Mouse (Mus musculus) intestine, postnatal 0 days (tissue): ENCODE measurements around the gene Vipas39. TPM values are rescaled to one million over a fixed set of nuclear protein-coding genes. Genes with fewer than 3 reads are reported as not detected.
"Not testable (repeated sequence)": the region's sequence is repeated elsewhere in the genome, so short reads cannot be mapped to it uniquely, and the experiment has no call there.

ENCODE experiments used
- ATAC-seq: fragments of 200-750 bp; cut with Nextera tagmentation; 2 replicates; pipeline ENCODE4 v1.8.0; 2017; ENCODE audit warnings: mild to moderate bottlenecking, moderate TSS enrichment, moderate library complexity
- H3K27ac ChIP-seq: fragments of 300-500 bp; sonication (generic); 2 replicates; pipeline ENCODE4 v1.5.1; 2014; ENCODE audit warnings: mild to moderate bottlenecking, low read depth, low read length, moderate library complexity
- H3K27me3 ChIP-seq: fragments of 300-500 bp; sonication (generic); replicated peaks from 2 replicates; pipeline ENCODE4 v1.6.1; 2014; ENCODE audit warnings: low read length, mixed read lengths; ENCODE audit not compliant: control insufficient read depth, insufficient read depth
- H3K36me3 ChIP-seq: fragments of 300-500 bp; sonication (generic); 2 replicates; pipeline ENCODE4 v1.6.1; 2014; ENCODE audit warnings: mild to moderate bottlenecking, moderate library complexity; ENCODE audit not compliant: control insufficient read depth, insufficient read depth
- H3K4me1 ChIP-seq: fragments of 300-500 bp; sonication (generic); replicated peaks from 2 replicates; pipeline ENCODE4 v1.6.1; 2014; ENCODE audit warnings: antibody characterized with exemption, low read length, mixed read lengths; ENCODE audit not compliant: control insufficient read depth, insufficient read depth
- H3K4me2 ChIP-seq: fragments of 300-500 bp; sonication (generic); replicated peaks from 2 replicates; pipeline ENCODE4 v1.6.1; 2014; ENCODE audit warnings: low read depth, mild to moderate bottlenecking, moderate library complexity
- H3K4me3 ChIP-seq: fragments of 300-500 bp; sonication (generic); 2 replicates; pipeline ENCODE4 v1.5.1; 2014; ENCODE audit warnings: low read depth, low read length
- H3K9ac ChIP-seq: fragments of 300-500 bp; sonication (generic); 2 replicates; pipeline ENCODE4 v1.6.1; 2014; ENCODE audit warnings: mild to moderate bottlenecking, low read depth, low read length
- H3K9me3 ChIP-seq: fragments of 300-500 bp; sonication (generic); 2 replicates; pipeline ENCODE4 v1.6.1; 2016; ENCODE audit warnings: mixed run types; ENCODE audit not compliant: control insufficient read depth
- CTCF ChIP-seq: sonication (generic); IDR thresholded peaks from 2 replicates; pipeline ENCODE4 v1.5.1; 2016; ENCODE audit warnings: low read depth, mild to moderate bottlenecking, control low read depth, antibody characterized with exemption, moderate library complexity
- WGBS: fragments of 180-500 bp; shearing (Covaris S2); extraction: QIAGEN DNeasy Blood & Tissue Kit; methylation state at CpG from one replicate; pipeline ENCODE4 v1.1.7; 2014; 5-methylcytosine and 5-hydroxymethylcytosine counted together
- polyA plus RNA-seq: library from polyadenylated mRNA; unstranded; fragments of >200 nt; fragmentation: Nextera tagmentation; extraction: Ambion mirVana; gene quantifications from 2 replicates; pipeline ENCODE4 v1.2.1, GENCODE M21; 2015

The Vipas39 gene
- polyA plus RNA-seq, 1 experiment from 2014 or later: 23.4 TPM

- ATAC-seq: no peak
- WGBS: 79% methylated on average over 7 of the region's 7 CpGs
- Histone ChIP-seq H3K36me3 (no peaks in the 10 kb centered on the region), H3K4me3 (no peak overlapping the region), H3K4me1 (peaks cover 4% of the 10 kb centered on the region; the same call in 1 of the 2 replicates), H3K9me3 (no peaks in the 10 kb centered on the region), H3K27me3 (no peaks in the 10 kb centered on the region), H3K4me2 (no peak overlapping the region), H3K9ac (no peak overlapping the region), H3K27ac (no peak overlapping the region)
- TF ChIP-seq CTCF: no peak
Observed at GRCm38 (mm10) chr12:87283706-87284105, 17.6 kb upstream of the Vipas39 start.

GRCm38 (mm10) chr12:87282743-87283142 is 16.7 kb upstream of the Vipas39 start:
- no peak overlapping the region for H3K4me2 ChIP-seq
- no peaks in the 10 kb centered on the region for H3K27me3 ChIP-seq
- no peak for TF ChIP-seq CTCF
- H3K4me3 ChIP-seq: no peak overlapping the region
- no peak overlapping the region for H3K9ac ChIP-seq
- H3K36me3 ChIP-seq: no peaks in the 10 kb centered on the region
- H3K9me3 ChIP-seq: no peaks in the 10 kb centered on the region
- WGBS: 92% methylated on average over 4 of the region's 4 CpGs
- H3K4me1 ChIP-seq: peaks cover 4% of the 10 kb centered on the region; the same call in 1 of the 2 replicates
- H3K27ac ChIP-seq: no peak overlapping the region
- no peak for ATAC-seq

- no peak for TF ChIP-seq CTCF
- no peaks in the 10 kb centered on the region for H3K9me3 ChIP-seq
- WGBS: 41% methylated on average over 1 of the region's 1 CpGs
- no peaks in the 10 kb centered on the region for H3K27me3 ChIP-seq
- H3K27ac ChIP-seq: no peak overlapping the region
- no peak overlapping the region for H3K9ac ChIP-seq
- H3K36me3 ChIP-seq: 0 out of 2 replicates have a peak, but pooled peaks cover under 1% of the 10 kb centered on the region
- no peak for ATAC-seq
- peaks cover 4% of the 10 kb centered on the region; the same call in 1 of the 2 replicates for H3K4me1 ChIP-seq
- H3K4me3 ChIP-seq: no peak overlapping the region
- no peak overlapping the region for H3K4me2 ChIP-seq
Observed at GRCm38 (mm10) chr12:87281766-87282165, 15.7 kb upstream of the Vipas39 start.

- peak overlapping the region; percentile 21; the same call in 1 of the 2 replicates for H3K4me2 ChIP-seq
- no peak overlapping the region for H3K4me3 ChIP-seq
- H3K27me3 ChIP-seq: no peaks in the 10 kb centered on the region
- peak; percentile 37 for TF ChIP-seq CTCF
- ATAC-seq: no peak
- peaks cover 18% of the 10 kb centered on the region for H3K36me3 ChIP-seq
- 50% methylated on average over 14 of the region's 14 CpGs for WGBS
- H3K4me1 ChIP-seq: peaks cover 4% of the 10 kb centered on the region; the same call in 1 of the 2 replicates
- no peak overlapping the region for H3K9ac ChIP-seq
- no peak overlapping the region for H3K27ac ChIP-seq
- H3K9me3 ChIP-seq: no peaks in the 10 kb centered on the region
Observed at GRCm38 (mm10) chr12:87279879-87280278, 13.8 kb upstream of the Vipas39 start.

- Histone ChIP-seq H3K9ac (no peak overlapping the region), H3K27ac (no peak overlapping the region), H3K4me3 (no peak overlapping the region), H3K27me3 (no peaks in the 10 kb centered on the region), H3K36me3 (peaks cover 22% of the 10 kb centered on the region), H3K9me3 (no peaks in the 10 kb centered on the region), H3K4me2 (peak overlapping the region; percentile 21; the same call in 1 of the 2 replicates), H3K4me1 (peaks cover 4% of the 10 kb centered on the region; the same call in 1 of the 2 replicates)
- no peak for TF ChIP-seq CTCF
- 23% methylated on average over 3 of the region's 3 CpGs for WGBS
- ATAC-seq: peak; percentile 32
Observed at GRCm38 (mm10) chr12:87279350-87279749, 13.3 kb upstream of the Vipas39 start.

- Histone ChIP-seq H3K4me3 (no peak overlapping the region), H3K4me2 (no peak overlapping the region; the same call in 1 of the 2 replicates), H3K27ac (no peak overlapping the region), H3K9ac (no peak overlapping the region), H3K27me3 (no peaks in the 10 kb centered on the region), H3K9me3 (no peaks in the 10 kb centered on the region), H3K36me3 (peaks cover 33% of the 10 kb centered on the region), H3K4me1 (peaks cover 4% of the 10 kb centered on the region; the same call in 1 of the 2 replicates)
- 12% methylated on average over 6 of the region's 6 CpGs for WGBS
- peak; percentile 46 for ATAC-seq
- TF ChIP-seq CTCF: no peak
Observed at GRCm38 (mm10) chr12:87278118-87278730, 12.2 kb upstream of the Vipas39 start.

- not testable (repeated sequence) for H3K27me3 ChIP-seq, H3K27ac ChIP-seq, H3K9ac ChIP-seq, H3K4me3 ChIP-seq, H3K4me1 ChIP-seq, H3K4me2 ChIP-seq, ATAC-seq, H3K9me3 ChIP-seq
- peaks cover 43% of the 10 kb centered on the region for H3K36me3 ChIP-seq
- WGBS: 88% methylated on average over 4 of the region's 4 CpGs
Observed at GRCm38 (mm10) chr12:87277251-87277650, 11.2 kb upstream of the Vipas39 start.
